Mouse (Mus musculus): ENCODE results near the gene Gkap1. TPM values are rescaled to one million over a fixed set of nuclear protein-coding genes. Genes with fewer than 3 reads are reported as not detected.

Gkap1 gene
- total and polyA plus RNA-seq, 2 experiments from 2014 or later: 16.0 to 17.4 TPM

- 97% methylated on average over 14 of the region's 14 CpGs for WGBS
- TF ChIP-seq EP300 (IDR thresholded peaks at IDR 0.05; ENCODE audit: low read depth): no peak
- no peak for TF ChIP-seq CTCF (IDR thresholded peaks at IDR 0.05; ENCODE audit: low read depth)
- Histone ChIP-seq H3K9me3 (replicated peaks; ENCODE audit: control insufficient read depth, low read length) (no peaks in the 10 kb centered on the region), H3K27ac (ENCODE audit: low read depth) (no peak overlapping the region), H3K4me3 (ENCODE audit: low read depth, low read length) (no peak overlapping the region), H3K4me2 (ENCODE audit: low read depth, low read length) (no peak overlapping the region), H3K27me3 (ENCODE audit: control insufficient read depth, insufficient read depth, low read length) (no peaks in the 10 kb centered on the region), H3K4me1 (ENCODE audit: control insufficient read depth, insufficient read depth) (no peaks in the 10 kb centered on the region), H3K36me3 (replicated peaks; ENCODE audit: control insufficient read depth, insufficient read depth, low read length) (peaks cover 62% of the 10 kb centered on the region), H3K9ac (replicated peaks; ENCODE audit: low read depth, low read length) (no peak overlapping the region)
- no peak for ATAC-seq (ENCODE audit: insufficient read depth, low read depth)
- no peak for DNase-seq (ENCODE audit: low spot score)
Observed at GRCm38 (mm10) chr13:58191516-58191915, 84.0 kb downstream of the Gkap1 start.

GRCm38 (mm10) chr13:58189473-58189872 lies 86.0 kb downstream of the Gkap1 start:
- ATAC-seq (ENCODE audit: insufficient read depth, low read depth) (no peak), DNase-seq (ENCODE audit: low spot score) (no peak)
- Histone ChIP-seq H3K4me3 (ENCODE audit: low read depth, low read length) (no peak overlapping the region), H3K9me3 (replicated peaks; ENCODE audit: control insufficient read depth, low read length) (no peaks in the 10 kb centered on the region), H3K4me1 (ENCODE audit: control insufficient read depth, insufficient read depth) (no peaks in the 10 kb centered on the region), H3K27ac (ENCODE audit: low read depth) (no peak overlapping the region), H3K36me3 (replicated peaks; ENCODE audit: control insufficient read depth, insufficient read depth, low read length) (peaks cover 62% of the 10 kb centered on the region), H3K9ac (replicated peaks; ENCODE audit: low read depth, low read length) (no peak overlapping the region), H3K27me3 (ENCODE audit: control insufficient read depth, insufficient read depth, low read length) (no peaks in the 10 kb centered on the region), H3K4me2 (ENCODE audit: low read depth, low read length) (no peak overlapping the region)
- WGBS: 77% methylated on average over 5 of the region's 5 CpGs
- TF ChIP-seq EP300 (IDR thresholded peaks at IDR 0.05; ENCODE audit: low read depth): no peak
- TF ChIP-seq CTCF (IDR thresholded peaks at IDR 0.05; ENCODE audit: low read depth): no peak

GRCm38 (mm10) chr13:58188412-58188811 lies 87.1 kb downstream of the Gkap1 start:
- Histone ChIP-seq H3K4me1 (ENCODE audit: control insufficient read depth, insufficient read depth) (no peaks in the 10 kb centered on the region), H3K27me3 (ENCODE audit: control insufficient read depth, insufficient read depth, low read length) (no peaks in the 10 kb centered on the region), H3K4me2 (ENCODE audit: low read depth, low read length) (no peak overlapping the region), H3K36me3 (replicated peaks; ENCODE audit: control insufficient read depth, insufficient read depth, low read length) (peaks cover 58% of the 10 kb centered on the region), H3K4me3 (ENCODE audit: low read depth, low read length) (no peak overlapping the region), H3K9ac (replicated peaks; ENCODE audit: low read depth, low read length) (no peak overlapping the region), H3K27ac (ENCODE audit: low read depth) (no peak overlapping the region), H3K9me3 (replicated peaks; ENCODE audit: control insufficient read depth, low read length) (no peaks in the 10 kb centered on the region)
- TF ChIP-seq EP300 (IDR thresholded peaks at IDR 0.05; ENCODE audit: low read depth) (no peak), CTCF (IDR thresholded peaks at IDR 0.05; ENCODE audit: low read depth) (peak; percentile 89)
- peak; percentile 62 for ATAC-seq (ENCODE audit: insufficient read depth, low read depth)
- peak; percentile 62 for DNase-seq (ENCODE audit: low spot score)
- WGBS: 70% methylated on average over 4 of the region's 4 CpGs

GRCm38 (mm10) chr13:58187751-58188150 lies 87.7 kb downstream of the Gkap1 start:
- Histone ChIP-seq H3K9ac (replicated peaks; ENCODE audit: low read depth, low read length) (no peak overlapping the region), H3K27me3 (ENCODE audit: control insufficient read depth, insufficient read depth, low read length) (no peaks in the 10 kb centered on the region), H3K36me3 (replicated peaks; ENCODE audit: control insufficient read depth, insufficient read depth, low read length) (peaks cover 56% of the 10 kb centered on the region), H3K4me1 (ENCODE audit: control insufficient read depth, insufficient read depth) (no peaks in the 10 kb centered on the region), H3K4me3 (ENCODE audit: low read depth, low read length) (no peak overlapping the region), H3K4me2 (ENCODE audit: low read depth, low read length) (no peak overlapping the region), H3K9me3 (replicated peaks; ENCODE audit: control insufficient read depth, low read length) (no peaks in the 10 kb centered on the region), H3K27ac (ENCODE audit: low read depth) (no peak overlapping the region)
- no peak for DNase-seq (ENCODE audit: low spot score)
- WGBS: 86% methylated on average over 3 of the region's 3 CpGs
- TF ChIP-seq EP300 (IDR thresholded peaks at IDR 0.05; ENCODE audit: low read depth) (no peak), CTCF (IDR thresholded peaks at IDR 0.05; ENCODE audit: low read depth) (no peak)
- no peak for ATAC-seq (ENCODE audit: insufficient read depth, low read depth)

GRCm38 (mm10) chr13:58186281-58186680 lies 89.2 kb downstream of the Gkap1 start:
- Histone ChIP-seq H3K4me3 (ENCODE audit: low read depth, low read length) (no peak overlapping the region), H3K36me3 (replicated peaks; ENCODE audit: control insufficient read depth, insufficient read depth, low read length) (peaks cover 58% of the 10 kb centered on the region), H3K9ac (replicated peaks; ENCODE audit: low read depth, low read length) (no peak overlapping the region), H3K27ac (ENCODE audit: low read depth) (no peak overlapping the region), H3K4me2 (ENCODE audit: low read depth, low read length) (no peak overlapping the region), H3K27me3 (ENCODE audit: control insufficient read depth, insufficient read depth, low read length) (no peaks in the 10 kb centered on the region), H3K4me1 (ENCODE audit: control insufficient read depth, insufficient read depth) (no peaks in the 10 kb centered on the region), H3K9me3 (replicated peaks; ENCODE audit: control insufficient read depth, low read length) (no peaks in the 10 kb centered on the region)
- 75% methylated on average over 8 of the region's 8 CpGs for WGBS
- TF ChIP-seq EP300 (IDR thresholded peaks at IDR 0.05; ENCODE audit: low read depth) (no peak), CTCF (IDR thresholded peaks at IDR 0.05; ENCODE audit: low read depth) (no peak)
- ATAC-seq (ENCODE audit: insufficient read depth, low read depth): no peak
- DNase-seq (ENCODE audit: low spot score): no peak

- no peak for ATAC-seq (ENCODE audit: insufficient read depth, low read depth)
- Histone ChIP-seq H3K9me3 (replicated peaks; ENCODE audit: control insufficient read depth, low read length) (no peaks in the 10 kb centered on the region), H3K9ac (replicated peaks; ENCODE audit: low read depth, low read length) (no peak overlapping the region), H3K4me1 (ENCODE audit: control insufficient read depth, insufficient read depth) (no peaks in the 10 kb centered on the region), H3K4me2 (ENCODE audit: low read depth, low read length) (no peak overlapping the region), H3K36me3 (replicated peaks; ENCODE audit: control insufficient read depth, insufficient read depth, low read length) (peaks cover 61% of the 10 kb centered on the region), H3K4me3 (ENCODE audit: low read depth, low read length) (no peak overlapping the region), H3K27me3 (ENCODE audit: control insufficient read depth, insufficient read depth, low read length) (no peaks in the 10 kb centered on the region), H3K27ac (ENCODE audit: low read depth) (no peak overlapping the region)
- whole genome bisulfite sequencing: 77% methylated on average over 3 of the region's 3 CpGs
- TF ChIP-seq CTCF (IDR thresholded peaks at IDR 0.05; ENCODE audit: low read depth) (no peak), EP300 (IDR thresholded peaks at IDR 0.05; ENCODE audit: low read depth) (no peak)
- no peak for DNase-seq (ENCODE audit: low spot score)
Observed at GRCm38 (mm10) chr13:58184111-58184510, 91.4 kb downstream of the Gkap1 start.

Small RNA genes lying within 50 kb of the gene (microRNA-seq; reads per million reads assigned to microRNA genes)
- not detected for gene Mir6369

Other genes with a start within 250 kb of the Gkap1 start
- 5.6 and 6.1 TPM in 2 replicates for gene Klhl3, start 162.1 kb downstream of the Gkap1 start, total RNA-seq (2014; rRNA removed; ENCODE audit: low replicate concordance)
- gene Klhl3, start 162.1 kb downstream of the Gkap1 start, polyA plus RNA-seq (2015; fragmentation: Nextera tagmentation; extraction: Ambion mirVana): 7.4 and 8.3 TPM in 2 replicates
- 99.7 and 100.0 TPM in 2 replicates for gene Hnrnpa0, start 147.1 kb downstream of the Gkap1 start, total RNA-seq (2014; rRNA removed; ENCODE audit: low replicate concordance)
- gene Hnrnpa0, start 147.1 kb downstream of the Gkap1 start, polyA plus RNA-seq (2015; fragmentation: Nextera tagmentation; extraction: Ambion mirVana): 22.6 and 23.2 TPM in 2 replicates
- gene Idnk, start 118.0 kb downstream of the Gkap1 start, total RNA-seq (2014; rRNA removed; ENCODE audit: low replicate concordance): 17.4 and 23.2 TPM in 2 replicates
- gene Idnk, start 118.0 kb downstream of the Gkap1 start, polyA plus RNA-seq (2015; fragmentation: Nextera tagmentation; extraction: Ambion mirVana): 33.3 and 36.3 TPM in 2 replicates
- 105 and 125 TPM in 2 replicates for gene Ubqln1, start 60.0 kb downstream of the Gkap1 start, total RNA-seq (2014; rRNA removed; ENCODE audit: low replicate concordance)
- 45.7 and 48.6 TPM in 2 replicates for gene Ubqln1, start 60.0 kb downstream of the Gkap1 start, polyA plus RNA-seq (2015; fragmentation: Nextera tagmentation; extraction: Ambion mirVana)
- gene Kif27, start 83.4 kb upstream of the Gkap1 start, total RNA-seq (2014; rRNA removed; ENCODE audit: low replicate concordance): not detected in 2 replicates
- gene Kif27, start 83.4 kb upstream of the Gkap1 start, polyA plus RNA-seq (2015; fragmentation: Nextera tagmentation; extraction: Ambion mirVana): 0.10 and 0.15 TPM in 2 replicates
- 24.9 and 32.7 TPM in 2 replicates for gene 2210016F16Rik, start 109.5 kb upstream of the Gkap1 start, total RNA-seq (2014; rRNA removed; ENCODE audit: low replicate concordance)
- 25.7 and 26.5 TPM in 2 replicates for gene 2210016F16Rik, start 109.5 kb upstream of the Gkap1 start, polyA plus RNA-seq (2015; fragmentation: Nextera tagmentation; extraction: Ambion mirVana)
- gene Rmi1, start 126.5 kb upstream of the Gkap1 start, total RNA-seq (2014; rRNA removed; ENCODE audit: low replicate concordance): 5.7 and 16.1 TPM in 2 replicates
- gene Rmi1, start 126.5 kb upstream of the Gkap1 start, polyA plus RNA-seq (2015; fragmentation: Nextera tagmentation; extraction: Ambion mirVana): 13.3 and 14.4 TPM in 2 replicates
- 377 and 387 TPM in 2 replicates for gene Hnrnpk, start 127.6 kb upstream of the Gkap1 start, total RNA-seq (2014; rRNA removed; ENCODE audit: low replicate concordance)
- gene Hnrnpk, start 127.6 kb upstream of the Gkap1 start, polyA plus RNA-seq (2015; fragmentation: Nextera tagmentation; extraction: Ambion mirVana): 581 and 606 TPM in 2 replicates